Mouse (Mus musculus) gastrocnemius, postnatal 10 days (tissue): ENCODE measurements around the gene Tmc5. TPM values are rescaled to one million over a fixed set of nuclear protein-coding genes. Genes with fewer than 3 reads are reported as not detected.

ENCODE experiments used
- DNase-seq: peaks from one replicate; pipeline ENCODE4 v3.0.0; 2021; ENCODE audit warnings: mixed read lengths
- long read RNA-seq, 2 experiments: library from polyadenylated mRNA; stranded (forward); transcript quantifications; one replicate each; pipeline ENCODE4 v2.0.0; 2021
- total RNA-seq, 2 experiments: library from RNA; stranded (reverse); gene quantifications; 2 replicates each; pipeline ENCODE4 v1.2.3; 2021

Tmc5 gene
- under 1 TPM; 0.33 to 0.61 TPM for total RNA-seq
- long read RNA-seq, experiment 1, partial matches to known transcripts, result 2 of 2 reads
- long read RNA-seq, experiment 1, other reads (novel, unspliced or antisense), result 0 of 2 reads
- long read RNA-seq, experiment 2, partial matches to known transcripts, result 0 of 1 reads
- long read RNA-seq, experiment 2, other reads (novel, unspliced or antisense), result 0 of 1 reads

GRCm38 (mm10) chr7:118597201-118597600 lies at the start of gene Tmc5:
Gene Tmc5 (plus strand): TSS chr7:118597297.
- no peak for DNase-seq

GRCm38 (mm10) chr7:118547451-118547850 lies 49.6 kb upstream of the Tmc5 start:
- no peak for DNase-seq

GRCm38 (mm10) chr7:118553881-118554280 lies 43.2 kb upstream of the Tmc5 start:
- DNase-seq, result no peak

- DNase-seq, result no peak
Observed at GRCm38 (mm10) chr7:118554290-118554689, 42.8 kb upstream of the Tmc5 start.

GRCm38 (mm10) chr7:118569121-118569543 lies 28.0 kb upstream of the Tmc5 start:
- DNase-seq, result no peak

GRCm38 (mm10) chr7:118571350-118571749 lies 25.7 kb upstream of the Tmc5 start:
- no peak for DNase-seq

GRCm38 (mm10) chr7:118572039-118572438 lies 25.1 kb upstream of the Tmc5 start:
- DNase-seq, result no peak

GRCm38 (mm10) chr7:118578269-118578668 lies 18.8 kb upstream of the Tmc5 start:
- no peak for DNase-seq

- no peak for DNase-seq
Observed at GRCm38 (mm10) chr7:118579938-118580337, 17.2 kb upstream of the Tmc5 start.

GRCm38 (mm10) chr7:118583821-118584220 lies 13.3 kb upstream of the Tmc5 start:
- no peak for DNase-seq

GRCm38 (mm10) chr7:118584257-118584907 lies 12.7 kb upstream of the Tmc5 start, which contains the start of gene Tmc7:
Gene Tmc7 (minus strand): TSS chr7:118584736.
- DNase-seq, result peak; percentile 61

GRCm38 (mm10) chr7:118584926-118585325 lies 12.2 kb upstream of the Tmc5 start:
- DNase-seq, result no peak

- DNase-seq, result peak; percentile 45
Observed at GRCm38 (mm10) chr7:118585856-118586255, 11.2 kb upstream of the Tmc5 start.

GRCm38 (mm10) chr7:118590726-118591305 lies 6.3 kb upstream of the Tmc5 start:
- no peak for DNase-seq

- no peak for DNase-seq
Observed at GRCm38 (mm10) chr7:118592146-118592545, 5.0 kb upstream of the Tmc5 start.

GRCm38 (mm10) chr7:118593567-118594407 lies 3.3 kb upstream of the Tmc5 start:
- no peak for DNase-seq

GRCm38 (mm10) chr7:118594611-118595010 lies 2.5 kb upstream of the Tmc5 start:
- DNase-seq, result no peak

GRCm38 (mm10) chr7:118595228-118595627 lies 1.9 kb upstream of the Tmc5 start:
- peak; percentile 98 for DNase-seq

- no peak for DNase-seq
Observed at GRCm38 (mm10) chr7:118596271-118596670, 826 bp upstream of the Tmc5 start.

- DNase-seq, result no peak
Observed at GRCm38 (mm10) chr7:118599954-118600631, 3.0 kb downstream of the Tmc5 start.

- DNase-seq, result no peak
Observed at GRCm38 (mm10) chr7:118604842-118605241, 7.7 kb downstream of the Tmc5 start.

- DNase-seq, result no peak
Observed at GRCm38 (mm10) chr7:118609815-118610214, 12.7 kb downstream of the Tmc5 start.
